Mouse (Mus musculus) MEL-GATA-1-ER (cell line): Measurements from ENCODE around the gene Ccdc110.

ENCODE experiments used
- DNase-seq: peaks from one replicate; pipeline ENCODE4 v3.0.0-alpha.2; 2012; ENCODE audit warnings: low read depth; ENCODE audit errors: extremely low read depth

Ccdc110 gene

DNA sequence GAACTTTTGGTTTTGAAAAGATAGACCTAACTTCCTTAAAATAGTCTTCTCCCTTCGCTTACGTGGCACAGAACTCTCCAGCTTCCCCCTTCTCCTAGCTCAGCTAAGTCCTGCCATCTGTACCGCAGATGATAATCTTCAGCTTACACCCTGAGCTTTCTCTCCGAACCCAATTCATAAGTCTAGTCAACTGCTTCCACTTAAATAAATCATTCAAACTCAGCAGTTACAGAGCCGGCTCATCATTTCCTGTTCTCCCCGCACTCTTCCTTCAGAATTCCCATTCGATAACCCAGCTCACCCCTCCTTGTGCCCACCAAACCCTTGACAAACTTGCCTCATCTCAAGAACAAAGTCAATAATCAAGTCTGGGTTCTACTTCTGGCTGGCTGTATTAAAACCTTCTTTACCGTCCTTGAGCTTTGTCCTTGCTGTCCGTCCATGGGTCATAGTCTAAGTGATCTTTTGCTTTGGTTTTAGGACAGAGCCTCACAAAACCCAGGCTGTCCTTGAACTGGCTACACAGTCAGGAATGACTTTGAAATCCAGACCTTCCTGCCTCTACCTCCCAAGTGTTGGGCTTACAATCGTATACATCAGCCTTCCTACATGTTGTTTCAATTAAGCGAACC lies 41.5 kb downstream of the Ccdc110 start:
- peak; percentile 92 for DNase-seq

DNA sequence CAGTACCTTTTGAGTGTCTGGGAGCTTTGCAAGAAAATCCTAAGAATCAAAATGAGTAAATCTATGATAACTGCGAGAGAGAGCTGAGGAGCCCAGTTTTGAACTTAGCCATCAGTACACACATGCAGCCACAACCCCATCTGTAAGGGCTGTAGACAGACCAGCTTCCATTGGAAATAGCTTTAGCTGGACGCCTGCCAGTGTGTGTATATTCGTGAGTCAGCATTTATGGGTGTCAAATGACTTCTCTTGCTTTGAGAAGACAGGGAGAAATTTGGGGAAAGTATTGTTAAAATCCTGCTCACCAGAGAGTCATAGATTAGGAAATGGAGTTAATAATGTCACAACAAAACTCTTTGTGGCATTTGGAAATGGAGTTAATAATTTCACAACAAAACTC lies 52.2 kb downstream of the Ccdc110 start:
- DNase-seq: no peak

DNA sequence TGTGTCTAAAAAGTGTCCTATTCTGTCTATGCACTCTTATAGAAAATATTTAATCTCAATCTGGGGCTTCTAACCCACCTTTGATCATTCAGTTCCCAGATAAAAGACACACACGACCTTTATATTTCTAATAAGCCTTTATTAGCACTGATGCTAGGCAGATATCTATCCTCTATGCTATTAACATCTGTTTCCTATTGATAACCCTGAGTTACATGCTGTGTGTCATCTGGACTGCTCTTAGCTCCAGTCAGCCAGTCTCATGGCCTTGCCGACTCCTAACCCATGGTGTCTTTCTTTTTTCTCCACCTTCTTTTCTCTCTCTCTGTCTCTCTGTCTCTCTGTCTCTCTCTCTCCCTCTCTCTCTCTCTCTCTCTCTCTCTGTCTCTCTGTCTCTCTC lies 53.8 kb downstream of the Ccdc110 start:
- DNase-seq: no peak

DNA sequence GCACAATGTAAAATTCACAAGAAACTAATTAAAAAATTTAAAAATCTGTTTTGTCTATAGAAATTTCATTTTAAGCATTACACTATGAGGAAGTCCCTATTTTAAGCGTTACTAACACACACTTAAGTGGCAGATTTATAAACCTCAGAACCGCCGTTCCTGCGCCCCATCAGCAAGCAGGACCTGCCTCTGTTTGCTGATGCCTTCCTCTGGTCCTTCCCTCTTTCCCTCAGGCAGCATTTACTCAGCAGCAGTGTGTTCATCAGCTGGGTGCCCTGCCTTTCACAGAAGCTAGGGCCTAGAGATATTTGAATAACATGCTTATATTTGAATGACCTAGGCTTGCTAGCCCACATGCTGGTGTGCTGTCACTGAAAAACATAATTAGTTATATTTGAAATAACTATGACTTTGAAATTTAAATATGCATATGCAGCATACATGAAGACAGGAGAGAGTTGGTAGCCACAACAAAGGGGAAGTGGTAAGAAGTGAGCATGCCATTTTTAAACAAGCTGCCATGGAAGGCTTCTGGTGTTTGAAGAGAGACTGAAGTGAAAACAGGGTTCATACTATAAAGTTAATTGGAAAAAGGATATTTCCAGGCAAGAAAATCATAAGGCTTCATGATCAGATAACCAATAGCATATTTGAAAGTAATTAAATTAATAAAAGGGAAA lies 56.4 kb downstream of the Ccdc110 start:
- no peak for DNase-seq
